8 mouse cellular contexts compared by ENCODE assay signal in genomic region chr9:57831267-57832082, GRCm38 (mm10). TPM values are rescaled to one million over a fixed set of nuclear protein-coding genes. Genes with fewer than 3 reads are reported as not detected.
DNase-seq lines count a peak whose midpoint lies in the region; ATAC-seq and TF ChIP-seq lines count a peak whose summit lies in the region.

No protein-coding gene starts in this region.

- H3K9me3 ChIP-seq in embryonic facial prominence, embryonic 13.5 days, result no peaks in the 10 kb centered on the region
- no peaks in the 10 kb centered on the region for H3K9me3 ChIP-seq in limb, embryonic 11.5 days (ENCODE audit: control insufficient read depth, low read length)
- no peaks in the 10 kb centered on the region for H3K9me3 ChIP-seq in midbrain, embryonic 14.5 days (ENCODE audit: control insufficient read depth, low read length)

- WGBS in embryonic facial prominence, embryonic 13.5 days, result 7% methylated on average over 24 of the region's 24 CpGs
- 2% methylated on average over 24 of the region's 24 CpGs for WGBS in kidney, adult 2 months
- WGBS in limb, embryonic 11.5 days, result 26% methylated on average over 24 of the region's 24 CpGs
- WGBS in midbrain, embryonic 14.5 days, result 18% methylated on average over 24 of the region's 24 CpGs
- WGBS in spleen, adult 2 months, result 6% methylated on average over 24 of the region's 24 CpGs

- peaks cover 10% of the 10 kb centered on the region for H3K27me3 ChIP-seq in embryonic facial prominence, embryonic 13.5 days
- H3K27me3 ChIP-seq in kidney, adult 2 months (replicated peaks; ENCODE audit: control insufficient read depth, insufficient read depth, low read length), result no peaks in the 10 kb centered on the region
- H3K27me3 ChIP-seq in limb, embryonic 11.5 days (ENCODE audit: control insufficient read depth, insufficient read depth, low read length), result no peaks in the 10 kb centered on the region
- no peaks in the 10 kb centered on the region for H3K27me3 ChIP-seq in midbrain, embryonic 14.5 days (ENCODE audit: control insufficient read depth, insufficient read depth, low read length)
- H3K27me3 ChIP-seq in spleen, adult 2 months (ENCODE audit: control insufficient read depth, insufficient read depth, low read length), result no peaks in the 10 kb centered on the region

- no peak for TF ChIP-seq CTCF in kidney, adult 2 months (conservative IDR thresholded peaks at IDR 0.05; ENCODE audit: insufficient read depth, insufficient read length, low read depth, low read length)
- no peak for TF ChIP-seq CTCF in spleen, adult 2 months (IDR thresholded peaks at IDR 0.05; ENCODE audit: extremely low read depth, insufficient read depth, insufficient read length, insufficient replicate concordance)

- ATAC-seq in cerebellum, adult (ENCODE audit: insufficient number of reproducible peaks, low FRiP score, low TSS enrichment), result no peak
- peak; percentile 95 for ATAC-seq in embryonic facial prominence, embryonic 13.5 days (ENCODE audit: insufficient number of reproducible peaks, insufficient read depth, low FRiP score, low TSS enrichment, low read depth)
- peak; percentile 88 for ATAC-seq in limb, embryonic 11.5 days (ENCODE audit: insufficient number of reproducible peaks, low FRiP score, low TSS enrichment, low read depth)
- peak; percentile 85 for ATAC-seq in midbrain, embryonic 14.5 days (ENCODE audit: low FRiP score, low TSS enrichment)

- H3K4me3 ChIP-seq in embryonic facial prominence, embryonic 13.5 days, result peak overlapping the region; percentile 9; the same call in 1 of the 2 replicates
- H3K4me3 ChIP-seq in kidney, adult 2 months (ENCODE audit: insufficient read depth, low read depth, low read length), result no peak overlapping the region
- no peak overlapping the region for H3K4me3 ChIP-seq in limb, embryonic 11.5 days (ENCODE audit: low read depth, low read length)
- H3K4me3 ChIP-seq in midbrain, embryonic 14.5 days (replicated peaks; ENCODE audit: low read depth, low read length), result no peak overlapping the region; the same call in 1 of the 2 replicates
- H3K4me3 ChIP-seq in spleen, adult 2 months (ENCODE audit: extremely low read depth, insufficient read depth, insufficient read length), result peak overlapping the region; percentile 13; the same call in 1 of the 2 replicates

- H3K4me2 ChIP-seq in embryonic facial prominence, embryonic 13.5 days, result peak overlapping the region; percentile 47
- H3K4me2 ChIP-seq in limb, embryonic 11.5 days (ENCODE audit: low read depth, severe bottlenecking), result peak overlapping the region; percentile 19; the same call in 1 of the 2 replicates
- peak overlapping the region; percentile 44 for H3K4me2 ChIP-seq in midbrain, embryonic 14.5 days (ENCODE audit: low read length)

- TF ChIP-seq POLR2A in kidney, adult 2 months (IDR thresholded peaks at IDR 0.05; ENCODE audit: low read depth, low read length), result no peak
- TF ChIP-seq POLR2A in spleen, adult 2 months (IDR thresholded peaks at IDR 0.05; ENCODE audit: low read depth, low read length), result no peak

- no peaks in the 10 kb centered on the region for H3K36me3 ChIP-seq in embryonic facial prominence, embryonic 13.5 days
- H3K36me3 ChIP-seq in kidney, adult 2 months (ENCODE audit: control insufficient read depth, insufficient read depth, low read length), result no peaks in the 10 kb centered on the region
- no peaks in the 10 kb centered on the region for H3K36me3 ChIP-seq in limb, embryonic 11.5 days (ENCODE audit: control insufficient read depth, insufficient read depth, low read length)
- peaks cover 4% of the 10 kb centered on the region; the same call in 1 of the 2 replicates for H3K36me3 ChIP-seq in midbrain, embryonic 14.5 days (ENCODE audit: control insufficient read depth, insufficient read depth, low read length)
- peaks cover 6% of the 10 kb centered on the region; the same call in 1 of the 2 replicates for H3K36me3 ChIP-seq in spleen, adult 2 months (ENCODE audit: control insufficient read depth, insufficient read depth, low read length)

- peak overlapping the region; percentile 48; the same call in 1 of the 2 replicates for H3K27ac ChIP-seq in embryonic facial prominence, embryonic 13.5 days
- H3K27ac ChIP-seq in kidney, adult 2 months (ENCODE audit: insufficient read depth, low read depth, low read length), result no peak overlapping the region
- H3K27ac ChIP-seq in limb, embryonic 11.5 days (replicated peaks; ENCODE audit: low read depth, low read length), result no peak overlapping the region; the same call in 1 of the 2 replicates
- H3K27ac ChIP-seq in midbrain, embryonic 14.5 days (replicated peaks; ENCODE audit: low read depth, low read length), result no peak overlapping the region
- H3K27ac ChIP-seq in spleen, adult 2 months (ENCODE audit: insufficient read depth, low read length), result 0 out of 2 replicates have a peak overlapping the region, but pooled peaks have one; percentile 7

- peak; percentile 51 for DNase-seq in cerebellum, adult 11 months
- peak; percentile 96 to 97 for DNase-seq in heart, adult 18-20 months
- DNase-seq in kidney, adult 2 months, result peak; percentile 99
- DNase-seq in limb, embryonic 11.5 days (ENCODE audit: low spot score), result peak; percentile 91
- peak; percentile 95 for DNase-seq in midbrain, embryonic 14.5 days
- peak; percentile 40 to 72 for DNase-seq in spleen, adult 2 months (ENCODE audit: low read depth in 1 of 2, low spot score in 2 of 2)

- no peak overlapping the region for H3K9ac ChIP-seq in embryonic facial prominence, embryonic 13.5 days
- H3K9ac ChIP-seq in limb, embryonic 11.5 days (ENCODE audit: low read length), result no peak overlapping the region
- H3K9ac ChIP-seq in midbrain, embryonic 14.5 days (replicated peaks; ENCODE audit: low read length), result peak overlapping the region; percentile 27; the same call in 1 of the 2 replicates

- peaks cover 53% of the 10 kb centered on the region for H3K4me1 ChIP-seq in embryonic facial prominence, embryonic 13.5 days
- peaks cover 10% of the 10 kb centered on the region for H3K4me1 ChIP-seq in kidney, adult 2 months (ENCODE audit: control insufficient read depth, insufficient read depth, low read length)
- peaks cover 43% of the 10 kb centered on the region for H3K4me1 ChIP-seq in limb, embryonic 11.5 days (ENCODE audit: control insufficient read depth, insufficient read depth, low read length)
- peaks cover 44% of the 10 kb centered on the region for H3K4me1 ChIP-seq in midbrain, embryonic 14.5 days (ENCODE audit: control insufficient read depth, insufficient read depth, low read length)
- H3K4me1 ChIP-seq in spleen, adult 2 months (ENCODE audit: control insufficient read depth, insufficient read depth, insufficient read length), result peaks cover 33% of the 10 kb centered on the region; the same call in 1 of the 2 replicates

RNA-seq across cellular contexts. Expression of gene Arid3b, which starts 5.1 kb away (rescaled TPM):
- 6.7 and 6.8 TPM in 2 replicates for polyA plus RNA-seq in embryonic facial prominence, embryonic 13.5 days (2015; fragmentation: Nextera tagmentation; extraction: Ambion mirVana)
- 1 to 10 TPM; 3.7 to 4.9 TPM for total RNA-seq in heart, adult 18-20 months (2021)
- polyA plus RNA-seq in kidney, adult 2 months (2012; rRNA removed), result 4.6 and 5.0 TPM in 2 replicates
- 35.8 and 38.9 TPM in 2 replicates for polyA plus RNA-seq in limb, embryonic 11.5 days (2014; fragmentation: Nextera tagmentation; extraction: Ambion mirVana)
- polyA plus RNA-seq in midbrain, embryonic 14.5 days (2014; fragmentation: Nextera tagmentation; extraction: Ambion mirVana), result 8.7 and 9.6 TPM in 2 replicates
- 35.2 and 38.6 TPM in 2 replicates for polyA plus RNA-seq in spleen, adult 2 months (2012; rRNA removed)

Comparison
In these comparisons a context has a peak if more than half of its experiments do, and no peak if none do; other contexts are left out.
1. H3K27ac ChIP-seq: peak in embryonic facial prominence, embryonic 13.5 days (single experiment) and spleen, adult 2 months (single experiment); none in kidney, adult 2 months (single experiment), limb, embryonic 11.5 days (single experiment) and midbrain, embryonic 14.5 days (single experiment).
2. H3K4me3 ChIP-seq: peak in embryonic facial prominence, embryonic 13.5 days (single experiment) and spleen, adult 2 months (single experiment); none in kidney, adult 2 months (single experiment), limb, embryonic 11.5 days (single experiment) and midbrain, embryonic 14.5 days (single experiment).
3. Peak in every context shown above with its lines, with median percentiles within 50 percentile points of each other: DNase-seq and H3K4me2 ChIP-seq.